Comparison of ENCODE assay signal across 8 mouse cellular contexts in genomic region chr8:3676131-3676992, GRCm38 (mm10). TPM values are rescaled to one million over a fixed set of nuclear protein-coding genes. Genes with fewer than 3 reads are reported as not detected.
DNase-seq lines count a peak whose midpoint lies in the region; ATAC-seq and TF ChIP-seq lines count a peak whose summit lies in the region.

Gene Trappc5, plus strand, starts transcription at chr8:3676299.

- under 1% methylated on average over 61 of the region's 61 CpGs for WGBS in forebrain, embryonic 13.5 days
- WGBS in large intestine, adult 2 months, result under 1% methylated on average over 61 of the region's 61 CpGs
- 1% methylated on average over 57 of the region's 61 CpGs for WGBS in liver, postnatal 0 days (ENCODE audit: insufficient replicate concordance)
- 1% methylated on average over 56 of the region's 61 CpGs for WGBS in neural tube, embryonic 14.5 days

- TF ChIP-seq EP300 in ES-Bruce4 (IDR thresholded peaks at IDR 0.05; ENCODE audit: insufficient read depth, low read depth, low read length), result 0 out of 2 replicates have a peak, but pooled peaks have one; percentile 27
- no peak; the same call in 1 of the 2 replicates for TF ChIP-seq EP300 in liver, postnatal 0 days (IDR thresholded peaks at IDR 0.05; ENCODE audit: low read depth)

- peak; percentile 74 for ATAC-seq in cerebellum, adult (ENCODE audit: insufficient number of reproducible peaks, low FRiP score, low TSS enrichment)
- peak; percentile 83 for ATAC-seq in forebrain, embryonic 13.5 days
- ATAC-seq in liver, postnatal 0 days, result peak; percentile 92
- ATAC-seq in neural tube, embryonic 14.5 days (ENCODE audit: low read depth), result peak; percentile 79

- TF ChIP-seq POLR2A in ES-Bruce4 (IDR thresholded peaks at IDR 0.05; ENCODE audit: insufficient read depth, low read length), result peak; percentile 27

- intact Hi-C loops in heart, postnatal 10 days (cut with DNase I), result loop anchor here (2.0 to 10.0 kb wide), 2 partner anchors 56 to 322 kb away; partner anchors contain the start of genes A430078G23Rik, Pet100 and Xab2

- H3K9me3 ChIP-seq in ES-Bruce4 (replicated peaks; ENCODE audit: control insufficient read depth, insufficient read depth, low read length, poor library complexity, severe bottlenecking), result no peaks in the 10 kb centered on the region
- 0 out of 2 replicates have a peak, but pooled peaks cover 3% of the 10 kb centered on the region for H3K9me3 ChIP-seq in forebrain, embryonic 13.5 days (replicated peaks)
- no peaks in the 10 kb centered on the region for H3K9me3 ChIP-seq in liver, postnatal 0 days (ENCODE audit: low read length)
- H3K9me3 ChIP-seq in neural tube, embryonic 14.5 days (ENCODE audit: control insufficient read depth, low read length), result no peaks in the 10 kb centered on the region

- H3K4me3 ChIP-seq in ES-Bruce4 (ENCODE audit: low read depth, low read length), result peak within 1 kb of the TSS; percentile 93
- H3K4me3 ChIP-seq in forebrain, embryonic 13.5 days, result peak within 1 kb of the TSS; percentile 92
- peak within 1 kb of the TSS; percentile 94 for H3K4me3 ChIP-seq in liver, postnatal 0 days (ENCODE audit: low read depth, low read length)
- peak within 1 kb of the TSS; percentile 93 for H3K4me3 ChIP-seq in neural tube, embryonic 14.5 days (ENCODE audit: low read depth, low read length)

- peak within 1 kb of the TSS; percentile 91 for H3K4me2 ChIP-seq in forebrain, embryonic 13.5 days
- H3K4me2 ChIP-seq in liver, postnatal 0 days (ENCODE audit: low read depth, low read length), result peak within 1 kb of the TSS; percentile 89
- H3K4me2 ChIP-seq in neural tube, embryonic 14.5 days (ENCODE audit: low read depth, low read length), result peak within 1 kb of the TSS; percentile 89

- H3K27ac ChIP-seq in ES-Bruce4 (ENCODE audit: insufficient read depth, low read length), result peak within 1 kb of the TSS; percentile 31; the same call in 1 of the 2 replicates
- H3K27ac ChIP-seq in forebrain, embryonic 13.5 days, result peak within 1 kb of the TSS; percentile 80
- peak within 1 kb of the TSS; percentile 97 for H3K27ac ChIP-seq in liver, postnatal 0 days (ENCODE audit: low read depth)
- peak within 1 kb of the TSS; percentile 79 for H3K27ac ChIP-seq in neural tube, embryonic 14.5 days (ENCODE audit: low read depth, low read length)

- TF ChIP-seq CTCF in ES-Bruce4 (IDR thresholded peaks at IDR 0.05; ENCODE audit: low read depth, low read length), result peak; percentile 86
- peak; percentile 99 for TF ChIP-seq CTCF in liver, postnatal 0 days (IDR thresholded peaks at IDR 0.05; ENCODE audit: low read depth)

- peaks cover 11% of the 10 kb centered on the region for H3K36me3 ChIP-seq in ES-Bruce4 (ENCODE audit: control insufficient read depth, insufficient read depth, low read length, poor library complexity, severe bottlenecking)
- H3K36me3 ChIP-seq in forebrain, embryonic 13.5 days (ENCODE audit: poor library complexity, severe bottlenecking), result peaks cover 26% of the 10 kb centered on the region
- peaks cover 22% of the 10 kb centered on the region for H3K36me3 ChIP-seq in liver, postnatal 0 days (replicated peaks; ENCODE audit: insufficient read depth, low read length)
- 0 out of 2 replicates have a peak, but pooled peaks cover 10% of the 10 kb centered on the region for H3K36me3 ChIP-seq in neural tube, embryonic 14.5 days (ENCODE audit: control insufficient read depth, insufficient read depth, low read length)

- no peaks in the 10 kb centered on the region for H3K4me1 ChIP-seq in ES-Bruce4 (ENCODE audit: control insufficient read depth, insufficient read depth, low read length)
- H3K4me1 ChIP-seq in forebrain, embryonic 13.5 days, result peaks cover 26% of the 10 kb centered on the region
- H3K4me1 ChIP-seq in liver, postnatal 0 days (ENCODE audit: insufficient read depth), result peaks cover 19% of the 10 kb centered on the region
- H3K4me1 ChIP-seq in neural tube, embryonic 14.5 days (ENCODE audit: control insufficient read depth, insufficient read depth, low read length), result peaks cover 9% of the 10 kb centered on the region; the same call in 1 of the 2 replicates

- DNase-seq in heart, postnatal 10 days, result peak; percentile 95
- DNase-seq in large intestine, adult 2 months (ENCODE audit: low read depth, low spot score), result peak; percentile 70
- DNase-seq in liver, postnatal 0 days, result peak; percentile 94
- peak; percentile 95 for DNase-seq in testis, postnatal 10 days (ENCODE audit: low spot score)

- peak within 1 kb of the TSS; percentile 92 for H3K9ac ChIP-seq in ES-Bruce4 (ENCODE audit: low read depth, poor library complexity, severe bottlenecking)
- H3K9ac ChIP-seq in forebrain, embryonic 13.5 days, result peak within 1 kb of the TSS; percentile 95
- H3K9ac ChIP-seq in liver, postnatal 0 days (replicated peaks), result peak within 1 kb of the TSS; percentile 94
- peak within 1 kb of the TSS; percentile 92 for H3K9ac ChIP-seq in neural tube, embryonic 14.5 days (replicated peaks; ENCODE audit: low read depth, low read length)

- no peaks in the 10 kb centered on the region for H3K27me3 ChIP-seq in ES-Bruce4 (ENCODE audit: control insufficient read depth, insufficient read depth, low read length, poor library complexity, severe bottlenecking)
- H3K27me3 ChIP-seq in forebrain, embryonic 13.5 days, result no peaks in the 10 kb centered on the region
- no peaks in the 10 kb centered on the region for H3K27me3 ChIP-seq in liver, postnatal 0 days (ENCODE audit: insufficient read depth, low read length)
- H3K27me3 ChIP-seq in neural tube, embryonic 14.5 days (ENCODE audit: control insufficient read depth, insufficient read depth, low read length), result no peaks in the 10 kb centered on the region

RNA-seq across cellular contexts. Expression of gene Trappc5, which starts in this region (rescaled TPM):
- 18.2 and 18.7 TPM in 2 replicates for polyA plus RNA-seq in ES-Bruce4 (2011; ENCODE audit: insufficient read depth, insufficient read length, low read depth, missing spikeins)
- 52.0 and 57.4 TPM in 2 replicates for polyA plus RNA-seq in forebrain, embryonic 13.5 days (2015; fragmentation: Nextera tagmentation; extraction: Ambion mirVana)
- 10 to 100 TPM; 19.4 to 20.2 TPM for total RNA-seq in heart, postnatal 10 days (2021)
- 22.8 and 27.4 TPM in 2 replicates for polyA plus RNA-seq in large intestine, adult 2 months (2012; rRNA removed)
- 16.6 and 16.9 TPM in 2 replicates for polyA plus RNA-seq in liver, postnatal 0 days (2015; fragmentation: Nextera tagmentation; extraction: Ambion mirVana)
- polyA plus RNA-seq in neural tube, embryonic 14.5 days (2014; fragmentation: Nextera tagmentation; extraction: Ambion mirVana), result 41.4 and 48.4 TPM in 2 replicates

Comparison
In these comparisons a context has a peak if more than half of its experiments do, and no peak if none do; other contexts are left out.
1. Peak in every context shown above with its lines: DNase-seq, ATAC-seq, H3K4me3 ChIP-seq and H3K27ac ChIP-seq.
2. H3K27ac ChIP-seq: peak in every context shown above with its lines; median percentile 97 in liver, postnatal 0 days; 80 in forebrain, embryonic 13.5 days; 79 in neural tube, embryonic 14.5 days; 31 in ES-Bruce4.